Mouse (Mus musculus) midbrain, embryonic 11.5 days (tissue): ENCODE data around the gene Atf6b. TPM values are rescaled to one million over a fixed set of nuclear protein-coding genes. Genes with fewer than 3 reads are reported as not detected.

Experiments used
- ATAC-seq: fragments of 200-750 bp; cut with Nextera tagmentation; 2 replicates; pipeline ENCODE4 v1.8.0; 2017; ENCODE audit warnings: moderate TSS enrichment, moderate library complexity; ENCODE audit not compliant: low FRiP score
- DNase-seq: peaks from one replicate; pipeline ENCODE4 v3.0.0; 2015; ENCODE audit warnings: low spot score; ENCODE audit errors: missing footprints
- H3K27ac ChIP-seq: fragments of 300-500 bp; sonication (generic); 2 replicates; pipeline ENCODE4 v1.5.1; 2014; ENCODE audit warnings: low read depth, low read length
- H3K27me3 ChIP-seq: fragments of 300-500 bp; sonication (generic); 2 replicates; pipeline ENCODE4 v1.6.1; 2014; ENCODE audit warnings: mild to moderate bottlenecking, low read length, moderate library complexity, mixed read lengths; ENCODE audit not compliant: control insufficient read depth, insufficient read depth
- H3K36me3 ChIP-seq: fragments of 300-500 bp; sonication (generic); 2 replicates; pipeline ENCODE4 v1.6.1; 2014; ENCODE audit warnings: mild to moderate bottlenecking, low read length, moderate library complexity, mixed read lengths; ENCODE audit not compliant: control insufficient read depth, insufficient read depth
- H3K4me1 ChIP-seq: fragments of 300-500 bp; sonication (generic); 2 replicates; pipeline ENCODE4 v1.6.1; 2014; ENCODE audit warnings: low read length; ENCODE audit not compliant: control insufficient read depth, insufficient read depth
- H3K4me2 ChIP-seq: fragments of 300-500 bp; sonication (generic); 2 replicates; pipeline ENCODE4 v1.6.1; 2014; ENCODE audit warnings: mild to moderate bottlenecking, moderate library complexity
- H3K4me3 ChIP-seq: fragments of 300-500 bp; sonication (generic); 2 replicates; pipeline ENCODE4 v1.5.1; 2014; ENCODE audit warnings: low read depth, low read length
- H3K9ac ChIP-seq: fragments of 300-500 bp; sonication (generic); 2 replicates; pipeline ENCODE4 v1.6.1; 2014; ENCODE audit warnings: low read length
- H3K9me3 ChIP-seq: fragments of 300-500 bp; sonication (generic); 2 replicates; pipeline ENCODE4 v1.6.1; 2016; ENCODE audit warnings: low read length; ENCODE audit not compliant: control insufficient read depth
- WGBS: fragments of 180-500 bp; shearing (Covaris S2); extraction: QIAGEN DNeasy Blood & Tissue Kit; methylation state at CpG from one replicate; pipeline ENCODE4 v1.1.7; 2014; 5-methylcytosine and 5-hydroxymethylcytosine counted together
- polyA plus RNA-seq: library from polyadenylated mRNA; unstranded; fragments of >200 nt; fragmentation: Nextera tagmentation; extraction: Ambion mirVana; gene quantifications from 2 replicates; pipeline ENCODE4 v1.2.1, GENCODE M21; 2014

Gene Atf6b
- polyA plus RNA-seq, 1 experiment from 2014 or later: 77.6 TPM

- no peaks in the 10 kb centered on the region for H3K9me3 ChIP-seq
- DNase-seq (no peak), ATAC-seq (no peak)
- no peak overlapping the region for H3K27ac ChIP-seq
- H3K36me3 ChIP-seq: peaks cover 14% of the 10 kb centered on the region
- H3K27me3 ChIP-seq: no peaks in the 10 kb centered on the region
- peaks cover 12% of the 10 kb centered on the region for H3K4me1 ChIP-seq
- H3K4me2 ChIP-seq: no peak overlapping the region
- no peak overlapping the region for H3K4me3 ChIP-seq
- H3K9ac ChIP-seq: no peak overlapping the region
- 89% methylated on average over 10 of the region's 10 CpGs for WGBS
Observed at GRCm38 (mm10) chr17:34652546-34652945, 5.6 kb downstream of the Atf6b start.

GRCm38 (mm10) chr17:34652985-34653384 is 6.0 kb downstream of the Atf6b start:
- Histone ChIP-seq H3K4me1 (peaks cover 8% of the 10 kb centered on the region), H3K9ac (no peak overlapping the region), H3K36me3 (peaks cover 14% of the 10 kb centered on the region), H3K4me3 (no peak overlapping the region), H3K4me2 (no peak overlapping the region), H3K27me3 (no peaks in the 10 kb centered on the region), H3K9me3 (no peaks in the 10 kb centered on the region), H3K27ac (no peak overlapping the region)
- no peak for DNase-seq
- no peak for ATAC-seq
- WGBS: 89% methylated on average over 8 of the region's 8 CpGs

GRCm38 (mm10) chr17:34653746-34654285 is 6.9 kb downstream of the Atf6b start:
- peaks cover 14% of the 10 kb centered on the region for H3K36me3 ChIP-seq
- H3K4me1 ChIP-seq: 0 out of 2 replicates have a peak, but pooled peaks cover 3% of the 10 kb centered on the region
- no peak overlapping the region for H3K9ac ChIP-seq

GRCm38 (mm10) chr17:34654392-34654791 is 7.4 kb downstream of the Atf6b start:
- Histone ChIP-seq H3K4me1 (0 out of 2 replicates have a peak, but pooled peaks cover 3% of the 10 kb centered on the region), H3K9me3 (no peaks in the 10 kb centered on the region), H3K36me3 (peaks cover 12% of the 10 kb centered on the region), H3K4me3 (no peak overlapping the region), H3K27ac (no peak overlapping the region), H3K9ac (no peak overlapping the region), H3K4me2 (no peak overlapping the region), H3K27me3 (no peaks in the 10 kb centered on the region)
- no peak for ATAC-seq
- WGBS: 91% methylated on average over 13 of the region's 13 CpGs
- no peak for DNase-seq

More at GRCm38 (mm10) chr17:34653746-34654285, 6.9 kb downstream of the Atf6b start:
- ATAC-seq (no peak), DNase-seq (peak; percentile 94)
- 66% methylated on average over 9 of the region's 9 CpGs for WGBS
- no peak overlapping the region for H3K4me2 ChIP-seq
- no peaks in the 10 kb centered on the region for H3K9me3 ChIP-seq
- H3K4me3 ChIP-seq: no peak overlapping the region
- no peak overlapping the region for H3K27ac ChIP-seq
- H3K27me3 ChIP-seq: no peaks in the 10 kb centered on the region

GRCm38 (mm10) chr17:34655160-34655559 is 8.2 kb downstream of the Atf6b start:
- no peaks in the 10 kb centered on the region for H3K9me3 ChIP-seq
- 88% methylated on average over 7 of the region's 7 CpGs for WGBS
- no peak overlapping the region for H3K9ac ChIP-seq
- no peak overlapping the region for H3K27ac ChIP-seq
- ATAC-seq: no peak
- no peak for DNase-seq
- H3K4me1 ChIP-seq: 0 out of 2 replicates have a peak, but pooled peaks cover 3% of the 10 kb centered on the region
- H3K27me3 ChIP-seq: no peaks in the 10 kb centered on the region
- no peak overlapping the region for H3K4me2 ChIP-seq
- H3K36me3 ChIP-seq: peaks cover 9% of the 10 kb centered on the region
- H3K4me3 ChIP-seq: no peak overlapping the region

- Histone ChIP-seq H3K9me3 (no peaks in the 10 kb centered on the region), H3K27ac (no peak overlapping the region), H3K36me3 (peaks cover 9% of the 10 kb centered on the region), H3K9ac (no peak overlapping the region), H3K4me3 (no peak overlapping the region), H3K27me3 (no peaks in the 10 kb centered on the region), H3K4me2 (no peak overlapping the region), H3K4me1 (0 out of 2 replicates have a peak, but pooled peaks cover 3% of the 10 kb centered on the region)
- ATAC-seq: no peak
- WGBS: 68% methylated on average over 4 of the region's 4 CpGs
- DNase-seq: no peak
Observed at GRCm38 (mm10) chr17:34655581-34655991, 8.6 kb downstream of the Atf6b start.

- Histone ChIP-seq H3K9me3 (no peaks in the 10 kb centered on the region), H3K4me3 (no peak overlapping the region), H3K27me3 (no peaks in the 10 kb centered on the region), H3K4me1 (peaks cover 3% of the 10 kb centered on the region; the same call in 1 of the 2 replicates), H3K27ac (no peak overlapping the region; the same call in 1 of the 2 replicates), H3K9ac (no peak overlapping the region), H3K36me3 (peaks cover 4% of the 10 kb centered on the region), H3K4me2 (no peak overlapping the region)
- ATAC-seq (no peak), DNase-seq (no peak)
- 38% methylated on average over 8 of the region's 8 CpGs for WGBS
Observed at GRCm38 (mm10) chr17:34656666-34657065, 9.7 kb downstream of the Atf6b start.

GRCm38 (mm10) chr17:34657271-34657670 is 10.3 kb downstream of the Atf6b start:
- DNase-seq: no peak
- Histone ChIP-seq H3K9ac (no peak overlapping the region), H3K4me1 (peaks cover 3% of the 10 kb centered on the region; the same call in 1 of the 2 replicates), H3K4me2 (no peak overlapping the region), H3K36me3 (peaks cover 4% of the 10 kb centered on the region), H3K27me3 (no peaks in the 10 kb centered on the region), H3K9me3 (no peaks in the 10 kb centered on the region), H3K4me3 (no peak overlapping the region), H3K27ac (no peak overlapping the region)
- 51% methylated on average over 2 of the region's 2 CpGs for WGBS
- ATAC-seq: no peak

GRCm38 (mm10) chr17:34658145-34658544 is 11.2 kb downstream of the Atf6b start:
- H3K36me3 ChIP-seq: peaks cover 1% of the 10 kb centered on the region
- 79% methylated on average over 2 of the region's 2 CpGs for WGBS
- no peak overlapping the region for H3K4me2 ChIP-seq
- ATAC-seq: no peak
- H3K9me3 ChIP-seq: no peaks in the 10 kb centered on the region
- H3K27me3 ChIP-seq: no peaks in the 10 kb centered on the region; the same call in 1 of the 2 replicates
- no peak overlapping the region for H3K9ac ChIP-seq
- no peak overlapping the region for H3K27ac ChIP-seq
- no peak overlapping the region for H3K4me3 ChIP-seq
- no peak for DNase-seq
- peaks cover 3% of the 10 kb centered on the region; the same call in 1 of the 2 replicates for H3K4me1 ChIP-seq
